Mouse (Mus musculus) skeletal muscle tissue, adult 2 months (tissue): ENCODE data around the gene Fat3.
A peak's percentile ranks its signal among the peaks of the same experiment; 100 is the strongest.

Experiments
- DNase-seq: peaks from one replicate; pipeline ENCODE4 v3.0.0-alpha.2; 2012; ENCODE audit warnings: low read depth, low spot score

Fat3 gene

GRCm38 (mm10) chr9:16029066-16029465 lies 472.0 kb downstream of the Fat3 start:
- no peak for DNase-seq

DNA sequence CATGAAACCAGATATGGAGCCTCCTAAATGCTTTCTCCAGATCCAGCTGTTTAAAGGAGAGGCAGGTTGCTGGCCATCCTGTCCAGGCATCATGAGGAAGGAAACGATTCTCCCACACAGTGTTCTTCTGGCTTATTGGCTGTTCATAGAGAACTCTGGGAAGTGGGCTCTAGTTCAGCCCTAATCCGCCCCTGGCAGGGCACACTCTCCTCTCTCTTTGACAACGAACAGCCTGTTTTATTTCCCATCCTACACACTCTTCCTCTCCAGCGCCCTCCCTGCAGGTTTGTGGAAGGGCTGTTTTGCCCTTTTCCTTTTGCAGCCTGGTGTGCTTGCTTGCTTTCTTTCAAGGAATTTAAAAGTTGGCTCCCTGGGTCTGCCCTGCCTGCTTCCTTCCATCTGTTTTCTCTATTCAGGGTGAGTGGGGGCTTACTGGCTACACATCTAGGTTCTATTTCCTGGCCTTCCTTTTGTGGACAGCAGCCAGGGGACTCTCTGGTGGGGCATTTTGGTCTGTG lies 472.6 kb downstream of the Fat3 start:
- DNase-seq = peak; percentile 17

DNA sequence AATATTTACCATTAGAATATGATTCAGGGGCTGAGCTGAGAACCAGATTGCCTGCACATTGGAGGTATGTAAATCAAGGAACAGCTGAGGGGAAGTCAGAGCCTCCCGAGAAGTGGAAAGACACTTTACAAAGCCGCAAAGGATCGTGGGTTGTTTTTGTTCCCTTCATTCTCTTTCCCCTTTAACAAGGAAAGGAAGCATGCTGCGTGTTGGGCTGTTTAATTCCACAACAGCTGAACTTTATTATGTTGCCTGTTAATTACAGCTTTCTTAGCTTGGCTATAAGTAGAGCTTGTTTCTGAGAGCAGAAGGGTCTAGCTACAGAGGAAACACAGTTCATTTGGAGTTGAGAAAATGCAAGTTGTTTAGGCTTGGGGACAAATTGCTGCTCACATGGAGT lies 475.0 kb downstream of the Fat3 start:
- no peak for DNase-seq

DNA sequence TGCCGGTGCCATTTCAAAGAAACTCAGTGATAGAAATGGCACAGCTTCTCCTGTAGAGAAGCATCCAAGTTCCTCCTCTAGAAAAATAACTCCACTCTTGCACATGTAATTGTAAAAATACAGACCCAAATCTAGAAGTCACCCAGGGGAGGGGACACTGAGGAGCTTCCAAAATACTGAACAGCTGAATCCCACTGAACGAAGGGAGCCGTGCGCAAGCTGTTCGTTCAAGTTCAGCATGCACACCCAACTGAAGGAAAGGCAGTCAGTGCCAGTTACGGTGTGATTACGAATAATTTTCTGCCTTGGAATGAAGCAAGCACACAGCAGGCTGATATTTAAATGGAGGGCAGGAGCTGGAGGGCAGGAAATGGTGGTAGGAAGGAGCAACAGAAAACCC lies 476.4 kb downstream of the Fat3 start:
- DNase-seq = no peak

DNA sequence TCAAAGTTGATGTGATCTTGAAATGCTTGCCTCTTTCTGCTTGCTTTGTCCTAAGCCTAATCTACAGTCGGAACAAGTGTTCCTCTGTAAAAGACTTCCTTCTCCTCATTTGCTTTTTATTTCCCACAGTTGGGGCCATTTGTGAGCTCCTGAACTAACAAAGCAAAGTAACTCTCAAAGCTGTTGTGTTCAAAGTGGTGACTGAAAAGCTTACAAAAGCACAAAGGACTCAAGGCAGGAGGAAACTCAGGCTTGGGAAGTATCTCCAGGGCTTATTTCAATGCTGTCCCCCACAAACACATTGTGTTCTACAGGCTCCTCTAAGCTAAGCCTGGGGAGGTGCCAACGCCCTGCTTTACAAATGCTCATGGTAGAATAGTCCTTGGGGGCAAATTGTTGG lies 487.0 kb downstream of the Fat3 start:
- DNase-seq = no peak

DNA sequence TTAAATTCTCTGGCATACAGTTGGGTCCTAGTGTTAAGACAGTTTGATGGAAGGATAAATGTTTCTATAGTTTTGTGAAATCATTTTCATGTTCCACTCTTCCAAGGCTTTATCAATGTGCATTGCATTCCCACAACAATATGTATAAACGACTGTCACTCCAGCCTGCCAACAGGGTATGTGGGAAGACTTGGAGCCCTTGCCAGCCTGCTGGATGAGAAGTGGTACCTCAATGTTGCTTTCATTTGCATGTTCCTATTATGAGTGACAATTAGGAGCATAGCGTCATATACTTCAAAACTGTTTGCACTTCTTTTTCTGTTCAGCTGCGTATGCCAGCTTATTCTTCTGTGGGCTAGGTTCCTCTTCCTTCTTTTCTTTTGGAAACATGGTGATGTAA lies 489.7 kb downstream of the Fat3 start:
- no peak for DNase-seq

DNA sequence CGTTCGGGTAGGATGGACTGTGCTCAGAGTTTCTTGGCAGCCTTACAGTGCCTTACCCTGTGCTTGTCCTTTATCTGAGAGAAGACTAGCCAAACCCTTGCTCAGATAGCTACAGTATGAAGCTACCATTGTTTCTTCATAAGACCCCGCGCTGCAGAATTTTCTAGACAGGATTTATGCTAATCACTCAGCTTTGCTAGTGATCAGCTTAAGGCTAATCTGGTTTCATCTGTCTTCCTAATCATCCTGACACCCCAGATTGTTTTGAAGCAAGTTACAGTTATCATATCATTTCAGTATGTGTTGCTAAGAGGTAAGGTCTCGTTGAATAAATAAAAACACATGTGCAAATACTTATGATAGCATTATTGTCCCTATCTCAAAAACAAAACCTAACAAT lies 493.6 kb downstream of the Fat3 start:
- no peak for DNase-seq

DNA sequence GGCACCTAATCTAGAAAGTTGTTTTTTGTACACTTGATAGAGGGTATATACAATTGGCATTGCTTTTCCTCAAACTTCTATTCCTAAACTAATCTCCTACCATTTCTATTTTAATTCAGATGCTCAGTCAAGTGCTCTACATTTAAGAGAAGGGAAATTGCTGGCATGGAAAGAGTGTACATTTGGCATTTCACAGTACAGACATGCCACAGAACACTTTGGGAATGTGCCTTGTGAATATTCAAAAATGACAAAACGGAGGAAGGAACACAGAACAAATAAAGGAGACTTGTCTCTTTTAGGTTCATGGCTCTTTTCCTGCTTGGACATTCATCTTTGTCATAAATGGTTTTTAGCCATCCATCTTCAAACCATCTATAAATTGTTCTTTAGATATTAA lies 498.1 kb downstream of the Fat3 start:
- no peak for DNase-seq

DNA sequence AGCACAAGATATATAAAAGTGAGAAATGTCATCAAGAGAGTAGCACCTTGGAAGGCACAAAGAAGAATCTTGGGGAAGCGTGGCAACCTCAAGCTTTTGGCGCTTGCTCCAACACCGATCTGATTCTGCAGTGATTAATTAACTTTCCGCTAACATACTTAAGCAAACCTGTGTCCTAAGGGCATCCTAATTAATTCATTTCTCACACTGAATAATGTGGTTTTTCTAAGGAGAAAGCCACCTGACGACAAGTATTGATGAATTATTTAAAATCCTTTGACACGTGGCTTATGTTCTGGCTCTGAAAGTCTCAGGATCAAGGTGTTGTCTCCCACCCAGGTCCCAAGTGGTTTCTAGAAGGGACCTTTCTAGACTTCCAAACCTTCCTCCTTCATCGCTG lies 506.3 kb downstream of the Fat3 start:
- no peak for DNase-seq

- DNase-seq = no peak
Measured at GRCm38 (mm10) chr9:15994177-15994576, 506.9 kb downstream of the Fat3 start.

DNA sequence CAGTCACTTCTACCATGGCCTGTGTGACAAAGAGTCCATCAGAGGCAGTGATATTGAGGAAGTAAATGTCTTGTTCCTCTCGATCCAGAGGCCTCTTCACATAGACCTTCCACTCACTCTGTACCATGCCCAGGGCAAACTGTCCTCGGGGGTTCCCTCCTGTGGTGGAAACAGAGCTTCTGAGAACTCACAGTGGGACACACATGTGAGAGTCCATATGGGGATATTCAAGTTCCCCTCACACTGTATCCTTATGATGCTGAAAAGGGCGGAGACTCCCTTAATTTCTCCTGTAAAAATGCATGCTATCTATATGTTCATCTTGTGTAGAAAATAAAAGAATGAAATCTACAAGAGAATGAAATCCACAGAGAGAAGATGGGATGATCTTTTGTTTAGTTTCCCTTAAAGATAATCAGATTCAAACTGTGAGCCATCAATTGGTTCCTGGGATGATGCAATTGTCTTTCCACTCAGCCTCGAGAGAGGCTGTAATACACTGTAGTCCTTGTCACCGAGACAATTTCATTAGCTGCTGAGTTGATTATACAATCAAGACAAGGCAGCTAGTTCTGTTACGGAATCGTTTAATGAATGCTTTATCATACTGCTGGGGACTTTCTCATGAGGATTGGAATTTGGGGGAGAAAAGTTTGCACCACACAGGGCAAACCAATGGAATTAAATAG lies 508.8 kb downstream of the Fat3 start:
- no peak for DNase-seq

- DNase-seq = no peak
Measured at GRCm38 (mm10) chr9:15978317-15978716, 522.8 kb downstream of the Fat3 start.

DNA sequence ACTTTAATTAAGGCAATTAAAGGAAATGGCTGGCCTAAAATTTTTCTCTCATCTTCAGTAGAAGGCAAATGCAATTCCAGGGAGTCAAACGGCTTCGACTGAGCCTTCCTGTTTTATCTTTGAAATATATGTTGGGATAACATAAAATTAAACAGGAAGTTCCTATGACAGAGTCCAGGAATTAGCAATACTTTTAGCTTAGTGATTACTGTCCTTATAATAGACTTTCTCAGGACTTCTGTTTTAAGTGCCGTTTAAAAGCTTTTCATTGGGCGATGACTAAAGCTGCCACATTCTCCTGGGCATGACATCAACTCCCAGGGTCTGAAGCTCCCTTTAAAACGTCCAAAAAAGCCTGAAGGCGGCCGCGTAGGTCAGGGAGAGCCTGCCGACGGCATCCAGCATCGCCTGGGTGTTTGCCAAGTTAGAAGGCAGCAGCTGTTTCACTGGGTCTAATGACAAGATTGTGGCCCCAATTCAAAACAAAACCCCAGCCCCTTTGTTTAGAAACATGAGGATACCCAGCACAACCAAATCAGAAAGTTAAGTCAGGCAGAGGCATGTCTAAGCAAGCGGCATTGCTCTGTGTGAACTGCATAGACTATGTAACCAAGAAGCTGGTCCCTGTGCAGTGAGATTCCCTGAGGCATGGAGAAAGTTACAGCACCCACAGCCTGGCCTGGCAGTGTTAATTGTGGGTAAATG lies 524.0 kb downstream of the Fat3 start:
- peak; percentile 7 for DNase-seq

- DNase-seq = no peak
Measured at GRCm38 (mm10) chr9:15975999-15976398, 525.1 kb downstream of the Fat3 start.

- no peak for DNase-seq
Measured at GRCm38 (mm10) chr9:15972201-15972600, 528.9 kb downstream of the Fat3 start.

DNA sequence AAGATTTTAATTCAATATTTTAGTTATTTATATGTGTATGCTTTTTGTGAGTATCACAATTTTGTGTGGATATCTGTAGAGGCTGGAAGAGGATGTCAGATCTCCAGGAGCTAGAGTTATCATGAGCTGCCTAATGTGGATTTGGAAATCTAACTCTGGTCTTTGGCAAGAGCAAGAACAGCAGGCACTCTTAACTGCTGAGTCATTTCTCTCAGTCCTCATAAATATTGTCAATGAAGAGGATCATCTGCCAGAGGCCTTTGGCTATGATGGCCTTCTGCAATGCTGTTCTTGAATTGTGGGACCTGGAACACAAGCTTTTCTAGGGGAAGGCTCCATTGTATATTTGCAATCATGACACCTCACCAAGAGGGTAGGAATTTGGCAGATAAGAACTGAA lies 529.7 kb downstream of the Fat3 start:
- peak; percentile 61 for DNase-seq

GRCm38 (mm10) chr9:15964198-15964597 lies 536.9 kb downstream of the Fat3 start:
- DNase-seq = peak; percentile 10

DNA sequence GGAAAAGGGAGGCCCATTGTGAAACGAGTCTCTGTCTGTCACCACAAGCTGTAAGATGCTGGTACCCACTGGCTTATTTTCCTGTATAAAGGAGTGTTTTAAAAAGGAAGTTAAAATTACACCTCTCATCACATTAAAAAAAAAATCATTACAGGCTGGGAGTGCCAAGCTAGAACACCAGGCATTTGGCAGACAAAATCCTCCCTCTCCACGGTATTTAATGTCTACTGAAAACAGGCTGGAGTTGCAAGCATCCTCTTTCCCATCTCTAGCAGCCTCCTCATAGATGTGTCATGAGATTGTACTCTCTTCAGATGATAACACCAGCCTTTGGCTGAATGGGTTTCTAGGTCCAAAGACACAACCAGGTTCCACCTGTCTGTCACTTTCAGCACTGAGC lies 538.2 kb downstream of the Fat3 start:
- DNase-seq = no peak

GRCm38 (mm10) chr9:15958224-15958787 lies 542.8 kb downstream of the Fat3 start:
- no peak for DNase-seq

GRCm38 (mm10) chr9:15957816-15958215 lies 543.3 kb downstream of the Fat3 start:
- DNase-seq = no peak

DNA sequence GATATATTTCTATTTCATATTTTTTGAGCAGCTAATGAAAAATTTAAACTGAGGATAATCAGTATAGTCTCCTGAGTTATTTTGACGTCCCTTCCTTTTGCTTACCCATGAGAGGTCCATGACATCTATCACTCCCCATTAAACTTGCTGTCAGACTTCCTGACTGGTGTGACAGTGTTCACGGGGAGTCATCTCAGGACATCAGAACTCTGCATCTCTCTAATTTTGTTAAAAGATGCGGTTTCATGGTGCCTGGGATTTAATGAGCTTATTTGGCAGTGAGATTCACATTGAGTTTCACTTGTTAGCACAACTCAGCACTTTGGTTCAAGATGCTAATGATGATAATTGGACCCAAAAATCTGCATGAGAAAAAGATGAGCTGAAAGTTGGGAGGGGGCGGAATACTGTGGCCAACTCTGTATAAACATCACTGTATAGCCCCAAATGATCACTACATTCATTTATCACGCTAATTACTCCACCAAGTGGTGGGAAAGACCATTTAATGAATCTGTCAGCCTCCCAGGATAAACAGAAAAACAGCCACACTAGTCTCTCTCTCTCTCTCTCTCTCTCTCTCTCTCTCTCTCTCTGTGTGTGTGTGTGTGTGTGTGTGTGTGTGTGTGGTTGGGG lies 545.8 kb downstream of the Fat3 start:
- no peak for DNase-seq

- no peak for DNase-seq
Measured at GRCm38 (mm10) chr9:15954338-15954704, 546.8 kb downstream of the Fat3 start.
